Mouse (Mus musculus) heart, postnatal 25 days (tissue): Measurements from ENCODE around the gene Helz2. TPM values are rescaled to one million over a fixed set of nuclear protein-coding genes. Genes with fewer than 3 reads are reported as not detected.
"Not testable (repeated sequence)": the region's sequence is repeated elsewhere in the genome, so short reads cannot be mapped to it uniquely, and the experiment has no call there.

Source experiments
- DNase-seq: peaks from one replicate; pipeline ENCODE4 v3.0.0; 2022; ENCODE audit warnings: low spot score
- intact Hi-C: fragments of 180-260 bp; cut with DNase I; formaldehyde crosslinking; loops from one replicate; pipeline ENCODE4 v1.15.1; 2025
- total RNA-seq, 2 experiments: library from RNA; stranded (reverse); gene quantifications; 2 replicates each; pipeline ENCODE4 v1.2.3; 2021

Helz2 gene
- total RNA-seq, 2 experiments from 2014 or later, result 8.4 to 9.5 TPM

DNA sequence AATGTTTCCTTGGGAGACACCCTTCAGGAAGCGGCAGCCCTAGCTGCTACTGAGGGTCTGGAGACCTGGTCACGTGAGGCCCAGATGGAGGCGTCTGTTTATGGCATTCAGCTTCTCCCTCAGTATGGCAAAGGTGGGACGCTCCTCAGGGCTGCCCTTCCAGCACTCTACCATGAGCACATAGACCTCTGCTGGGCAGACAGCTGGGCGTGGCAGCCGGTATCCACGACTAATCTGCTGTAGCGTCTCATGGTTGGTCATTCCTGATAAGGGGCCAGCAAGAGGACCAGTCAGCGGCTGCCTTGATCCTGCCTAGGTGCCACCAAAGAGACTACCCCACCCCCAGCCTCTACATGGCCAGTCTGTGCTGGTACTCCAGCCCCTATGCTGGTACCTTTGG, 35.7 kb downstream of the Helz2 start:
- no peak for DNase-seq
- intact Hi-C loops, result no loop called here

GRCm38 (mm10) chr2:181205678-181206077, 36.1 kb downstream of the Helz2 start:
- intact Hi-C loops, result no loop called here
- no peak for DNase-seq

DNA sequence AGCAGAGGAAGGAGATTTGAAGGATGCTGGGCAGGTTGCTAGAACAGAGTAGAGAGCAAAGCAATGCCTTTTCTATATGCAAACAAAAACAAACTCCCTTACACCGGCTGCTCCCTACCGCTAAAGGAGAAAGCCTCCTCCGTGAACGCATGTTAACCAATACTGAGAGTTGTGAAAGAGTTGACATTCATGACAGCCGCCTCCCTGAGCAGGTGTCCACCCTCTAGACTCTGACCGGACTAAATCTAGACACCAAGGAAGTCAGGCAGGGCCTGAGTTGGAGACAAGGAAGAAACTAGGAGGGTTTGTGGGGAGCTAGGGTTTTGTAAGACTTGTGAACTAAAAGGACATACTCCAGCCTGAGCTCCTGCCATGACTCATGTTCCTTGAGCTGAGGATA, 38.9 kb downstream of the Helz2 start:
- DNase-seq, result no peak
- intact Hi-C loops, result no loop called here

- intact Hi-C loops, result no loop called here
- no peak for DNase-seq
Observed at GRCm38 (mm10) chr2:181202422-181202821, 39.4 kb downstream of the Helz2 start, which contains the start of gene Ptk6. TSS of gene Ptk6 (minus strand) at chr2:181202789.

DNA sequence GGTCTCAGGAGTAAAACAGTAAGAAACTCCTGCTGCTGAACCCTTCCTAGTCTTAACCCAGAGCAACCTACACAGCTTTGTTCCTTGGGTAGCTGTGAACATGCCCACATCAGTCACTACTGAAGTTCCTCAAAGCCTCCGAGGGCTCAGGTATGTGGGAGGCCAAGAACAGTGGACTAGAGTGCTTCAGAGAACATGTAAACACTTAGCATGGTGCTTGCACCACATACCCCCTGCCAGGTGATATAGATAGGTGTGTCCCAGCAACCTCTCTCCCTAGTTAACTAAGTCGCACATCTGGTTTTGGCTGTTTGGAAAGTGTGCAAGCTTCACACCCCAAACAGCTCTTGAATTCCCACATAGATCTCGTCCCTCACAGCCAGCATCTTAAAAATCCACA, 40.2 kb downstream of the Helz2 start:
- no peak for DNase-seq
- intact Hi-C loops, result no loop called here

GRCm38 (mm10) chr2:181196628-181197300, 45.1 kb downstream of the Helz2 start:
- no peak for DNase-seq
- intact Hi-C loops, result no loop called here

DNA sequence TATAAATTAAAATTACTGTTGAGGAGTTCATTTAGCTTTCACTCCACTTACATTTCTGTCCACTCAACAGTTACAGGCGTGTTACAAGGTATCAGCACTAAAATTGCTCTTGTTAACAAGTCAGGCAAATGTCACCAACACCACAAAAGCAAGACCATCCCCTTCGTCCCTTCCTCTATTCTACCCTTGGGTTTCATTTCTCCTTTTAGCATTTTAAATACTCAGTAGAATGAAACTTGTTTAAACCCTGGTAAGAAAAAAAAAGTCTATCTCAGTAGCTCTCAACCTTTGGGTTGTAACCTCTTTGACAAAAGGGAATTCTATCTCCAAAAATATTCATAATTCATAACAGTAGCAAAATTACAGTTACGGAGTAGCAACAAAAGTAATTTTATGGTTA, 48.8 kb downstream of the Helz2 start:
- DNase-seq, result no peak
- intact Hi-C loops, result no loop called here

- no peak for DNase-seq
- intact Hi-C loops, result loop anchor here (2.0 kb wide), 1 partner anchor 21 kb away; the partner anchor contains the start of gene Srms
Observed at GRCm38 (mm10) chr2:181191936-181192335, 49.9 kb downstream of the Helz2 start.

GRCm38 (mm10) chr2:181191385-181191784, 50.4 kb downstream of the Helz2 start:
- DNase-seq, result not testable (repeated sequence)
- intact Hi-C loops, result loop anchor here (2.0 kb wide), 1 partner anchor 21 kb away; the partner anchor contains the start of gene Srms

GRCm38 (mm10) chr2:181189321-181189720, 52.5 kb downstream of the Helz2 start:
- no peak for DNase-seq
- intact Hi-C loops, result loop anchor here (5.0 kb wide), 2 partner anchors 48 to 128 kb away; partner anchors contain the start of gene Rtel1

- no peak for DNase-seq
Observed at GRCm38 (mm10) chr2:181188681-181189080, 53.1 kb downstream of the Helz2 start.

DNA sequence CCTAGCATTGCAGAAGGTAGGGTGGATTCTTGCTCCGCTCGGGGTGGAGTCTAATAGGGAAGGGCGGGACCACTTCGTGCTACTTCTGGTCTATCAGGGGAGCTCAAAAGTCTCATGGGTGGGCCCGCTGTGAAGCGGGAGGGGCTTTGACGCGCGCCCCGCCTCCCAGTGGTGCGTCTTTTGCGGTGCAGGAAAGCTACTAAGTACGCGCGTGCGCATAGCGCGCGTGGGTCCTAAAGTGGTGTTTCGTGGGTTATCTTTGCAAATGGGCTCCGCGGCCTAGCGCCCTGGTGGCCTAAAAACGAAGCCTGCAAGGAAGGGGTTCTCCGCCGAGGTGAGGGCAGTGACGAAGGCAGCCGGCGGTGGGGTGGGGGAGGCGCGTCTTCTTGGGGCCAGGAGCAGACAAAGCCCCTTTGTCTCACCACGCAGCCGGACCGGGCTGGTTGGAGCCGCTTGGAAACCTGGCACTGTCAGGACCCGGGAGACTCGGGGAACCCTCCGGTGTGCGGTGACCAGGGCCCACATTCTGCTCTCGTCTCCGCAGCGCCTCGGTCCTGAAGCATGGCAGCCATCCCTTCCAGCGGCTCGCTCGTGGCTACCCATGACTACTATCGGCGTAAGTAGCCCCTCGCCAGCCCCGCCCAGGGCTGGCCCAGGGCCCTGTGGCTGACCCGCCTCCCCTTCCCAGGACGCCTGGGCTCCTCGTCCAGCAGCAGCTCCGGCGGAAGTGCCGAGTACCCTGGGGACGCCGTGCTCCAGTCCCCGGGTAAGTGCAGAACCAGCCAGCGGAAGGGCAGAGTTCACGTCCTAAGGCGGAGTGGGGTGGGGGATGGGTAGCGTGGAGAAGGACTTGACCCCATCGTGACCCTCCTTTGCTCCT, 54.5 kb downstream of the Helz2 start, which contains the start of gene Ppdpf:
Ppdpf (plus strand) TSS at position 127 of the 880 bp plus-strand sequence.
- DNase-seq, result peak; percentile 94
- intact Hi-C loops, result loop anchor here (2.0 to 5.0 kb wide), 3 partner anchors 50 to 130 kb away; partner anchors contain the start of gene Rtel1

More at GRCm38 (mm10) chr2:181188681-181189080, 53.1 kb downstream of the Helz2 start:
- intact Hi-C loops, result loop anchor here (5.0 kb wide), 2 partner anchors 49 to 129 kb away; partner anchors contain the start of gene Rtel1

DNA sequence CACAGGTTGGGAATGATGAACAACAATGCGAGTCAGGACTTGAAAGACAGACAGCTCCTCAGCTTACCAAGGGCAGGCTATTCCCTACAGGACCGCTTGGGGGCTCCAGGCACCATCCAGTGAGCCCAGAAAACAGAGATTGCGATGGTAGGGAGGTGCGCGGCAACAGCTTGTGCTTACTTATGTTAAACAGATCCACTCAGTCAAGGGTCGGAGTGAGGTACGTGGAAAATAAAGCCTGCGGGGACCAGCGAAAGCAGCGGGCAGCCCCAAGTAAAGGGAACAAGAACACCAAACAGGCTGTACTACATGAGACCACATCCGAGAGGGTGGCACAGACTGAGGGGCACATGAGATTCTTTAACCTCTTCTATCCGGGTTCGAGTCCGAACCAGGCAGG, 55.2 kb downstream of the Helz2 start:
- peak; percentile 71 for DNase-seq
- intact Hi-C loops, result loop anchor here (1.0 to 5.0 kb wide), 4 partner anchors 51 to 148 kb away; partner anchors contain the start of gene Rtel1

DNA sequence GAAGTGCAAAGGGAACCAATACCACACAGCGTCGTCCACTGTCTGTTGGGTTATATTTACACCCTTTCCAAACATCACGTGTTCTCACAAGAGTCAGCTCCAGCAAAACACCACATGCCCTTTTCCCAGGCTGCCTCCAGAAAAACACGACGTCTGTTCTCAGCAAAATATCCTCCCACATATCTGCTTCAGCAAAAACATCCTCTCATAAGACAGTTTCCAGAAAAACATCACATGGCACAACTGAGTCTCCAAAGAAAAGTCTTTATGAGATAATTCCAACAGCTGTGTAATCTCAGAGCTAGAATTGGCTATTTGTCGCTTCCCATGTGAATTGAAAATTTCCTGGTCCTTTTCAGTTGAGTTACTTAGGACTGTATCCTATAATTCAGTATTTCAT, 60.9 kb downstream of the Helz2 start:
- DNase-seq, result no peak
- intact Hi-C loops, result no loop called here

DNA sequence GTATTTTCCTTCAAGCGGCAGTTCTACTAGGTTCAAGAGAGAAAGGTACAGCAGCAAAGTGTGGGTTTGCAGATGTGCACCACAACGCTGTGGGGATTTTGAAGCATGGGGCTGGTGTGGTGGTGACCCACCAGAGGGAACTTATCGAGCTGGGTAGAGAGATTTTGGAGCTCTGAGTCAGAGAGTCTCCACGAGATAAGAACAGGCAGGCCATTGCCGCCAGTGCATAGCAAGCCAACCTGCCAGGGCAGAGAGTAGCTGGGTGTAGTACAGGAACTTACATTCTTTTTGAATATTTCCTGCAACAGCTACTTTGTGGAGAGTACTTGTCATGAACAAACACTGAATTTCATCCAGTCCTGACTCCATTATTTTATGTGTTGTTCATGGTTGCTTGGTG, 63.4 kb downstream of the Helz2 start:
- DNase-seq, result no peak
- intact Hi-C loops, result no loop called here

- no peak for DNase-seq
- intact Hi-C loops, result no loop called here
Observed at GRCm38 (mm10) chr2:181178015-181178414, 63.8 kb downstream of the Helz2 start.

Other genes starting within 250 kb of the Helz2 start
- gene Chrna4, start 198.5 kb downstream of the Helz2 start, total RNA-seq, result not detected
- under 1 TPM in 1 of 2 experiments, not detected in 1; 0.22 TPM for gene Kcnq2, start 106.7 kb downstream of the Helz2 start, total RNA-seq
- gene Eef1a2, start 85.0 kb downstream of the Helz2 start, total RNA-seq, result 1,000 to 10,000 TPM; 1,438 to 1,541 TPM
- gene Ppdpf, start 54.8 kb downstream of the Helz2 start, total RNA-seq, result 10 to 100 TPM; 52.0 to 55.5 TPM
- gene Ptk6, start 39.2 kb downstream of the Helz2 start, total RNA-seq, result not detected
- gene Srms, start 28.8 kb downstream of the Helz2 start, total RNA-seq, result under 1 TPM; 0.25 to 0.42 TPM
- not detected for gene Fndc11, start 22.0 kb downstream of the Helz2 start, total RNA-seq
- 10 to 100 TPM in 1 of 2 experiments, 1 to 10 TPM in 1; 8.5 to 10.5 TPM for gene Gmeb2, start 46.0 kb upstream of the Helz2 start, total RNA-seq
- under 1 TPM; 0.45 to 0.52 TPM for gene Stmn3, start 72.5 kb upstream of the Helz2 start, total RNA-seq
- 10 to 100 TPM; 13.2 to 13.4 TPM for gene Rtel1, start 77.7 kb upstream of the Helz2 start, total RNA-seq
- 10 to 100 TPM; 18.3 to 21.2 TPM for gene Zgpat, start 122.9 kb upstream of the Helz2 start, total RNA-seq
- 10 to 100 TPM; 54.3 to 54.9 TPM for gene Arfrp1, start 123.4 kb upstream of the Helz2 start, total RNA-seq
- gene Lime1, start 138.1 kb upstream of the Helz2 start, total RNA-seq, result 1 to 10 TPM; 7.0 to 7.4 TPM
- 10 to 100 TPM; 10.1 to 14.2 TPM for gene Zbtb46, start 217.4 kb upstream of the Helz2 start, total RNA-seq